Mouse (Mus musculus): ENCODE measurements around the gene Gm128. TPM values are rescaled to one million over a fixed set of nuclear protein-coding genes. Genes with fewer than 3 reads are reported as not detected.

Gm128 gene
- polyA plus RNA-seq, 1 experiment from 2014 or later: 0.16 TPM

Other genes starting within 250 kb of the Gm128 start
- gene Zfp687, start 226.2 kb downstream of the Gm128 start, polyA plus RNA-seq (2014; fragmentation: Nextera tagmentation; extraction: Ambion mirVana): 19.6 and 21.2 TPM in 2 replicates
- 238 and 248 TPM in 2 replicates for gene Psmd4, start 199.0 kb downstream of the Gm128 start, polyA plus RNA-seq (2014; fragmentation: Nextera tagmentation; extraction: Ambion mirVana)
- 9.9 and 12.7 TPM in 2 replicates for gene Pip5k1a, start 134.7 kb downstream of the Gm128 start, polyA plus RNA-seq (2014; fragmentation: Nextera tagmentation; extraction: Ambion mirVana)
- 148 and 150 TPM in 2 replicates for gene Vps72, start 130.6 kb downstream of the Gm128 start, polyA plus RNA-seq (2014; fragmentation: Nextera tagmentation; extraction: Ambion mirVana)
- gene Tmod4, start 117.1 kb downstream of the Gm128 start, polyA plus RNA-seq (2014; fragmentation: Nextera tagmentation; extraction: Ambion mirVana): 0.61 and 1.7 TPM in 2 replicates
- gene Scnm1, start 107.6 kb downstream of the Gm128 start, polyA plus RNA-seq (2014; fragmentation: Nextera tagmentation; extraction: Ambion mirVana): 71.4 and 82.4 TPM in 2 replicates
- gene Lysmd1, start 107.5 kb downstream of the Gm128 start, polyA plus RNA-seq (2014; fragmentation: Nextera tagmentation; extraction: Ambion mirVana): 34.0 and 35.7 TPM in 2 replicates
- gene Tnfaip8l2, start 99.2 kb downstream of the Gm128 start, polyA plus RNA-seq (2014; fragmentation: Nextera tagmentation; extraction: Ambion mirVana): 2.3 and 2.7 TPM in 2 replicates
- gene Sema6c, start 81.1 kb downstream of the Gm128 start, polyA plus RNA-seq (2014; fragmentation: Nextera tagmentation; extraction: Ambion mirVana): 35.8 and 36.5 TPM in 2 replicates
- 3.0 and 3.9 TPM in 2 replicates for gene Gabpb2, start 23.7 kb downstream of the Gm128 start, polyA plus RNA-seq (2014; fragmentation: Nextera tagmentation; extraction: Ambion mirVana)
- 65.0 and 70.1 TPM in 2 replicates for gene Cdc42se1, start 12.9 kb downstream of the Gm128 start, polyA plus RNA-seq (2014; fragmentation: Nextera tagmentation; extraction: Ambion mirVana)
- gene Mllt11, start 9.4 kb downstream of the Gm128 start, polyA plus RNA-seq (2014; fragmentation: Nextera tagmentation; extraction: Ambion mirVana): 560 and 570 TPM in 2 replicates
- gene Bnipl, start 9.6 kb upstream of the Gm128 start, polyA plus RNA-seq (2014; fragmentation: Nextera tagmentation; extraction: Ambion mirVana): 0.27 TPM in 1 of 2 replicates, not detected in the other
- gene Mindy1, start 39.7 kb upstream of the Gm128 start, polyA plus RNA-seq (2014; fragmentation: Nextera tagmentation; extraction: Ambion mirVana): 37.8 and 38.9 TPM in 2 replicates
- gene Prune1, start 40.5 kb upstream of the Gm128 start, polyA plus RNA-seq (2014; fragmentation: Nextera tagmentation; extraction: Ambion mirVana): 63.8 and 66.0 TPM in 2 replicates
- 0.24 and 0.52 TPM in 2 replicates for gene Anxa9, start 65.6 kb upstream of the Gm128 start, polyA plus RNA-seq (2014; fragmentation: Nextera tagmentation; extraction: Ambion mirVana)
- gene Cers2, start 73.2 kb upstream of the Gm128 start, polyA plus RNA-seq (2014; fragmentation: Nextera tagmentation; extraction: Ambion mirVana): 81.8 and 88.3 TPM in 2 replicates
- 47.6 and 54.2 TPM in 2 replicates for gene Setdb1, start 115.6 kb upstream of the Gm128 start, polyA plus RNA-seq (2014; fragmentation: Nextera tagmentation; extraction: Ambion mirVana)
- not detected in 2 replicates for gene 4930558C23Rik, start 161.2 kb upstream of the Gm128 start, polyA plus RNA-seq (2014; fragmentation: Nextera tagmentation; extraction: Ambion mirVana)
- 12.3 and 13.3 TPM in 2 replicates for gene Arnt, start 192.8 kb upstream of the Gm128 start, polyA plus RNA-seq (2014; fragmentation: Nextera tagmentation; extraction: Ambion mirVana)

Data from hindbrain, embryonic 14.5 days (tissue).